Mouse (Mus musculus): ENCODE results near the gene Dnmt3c.

DNA sequence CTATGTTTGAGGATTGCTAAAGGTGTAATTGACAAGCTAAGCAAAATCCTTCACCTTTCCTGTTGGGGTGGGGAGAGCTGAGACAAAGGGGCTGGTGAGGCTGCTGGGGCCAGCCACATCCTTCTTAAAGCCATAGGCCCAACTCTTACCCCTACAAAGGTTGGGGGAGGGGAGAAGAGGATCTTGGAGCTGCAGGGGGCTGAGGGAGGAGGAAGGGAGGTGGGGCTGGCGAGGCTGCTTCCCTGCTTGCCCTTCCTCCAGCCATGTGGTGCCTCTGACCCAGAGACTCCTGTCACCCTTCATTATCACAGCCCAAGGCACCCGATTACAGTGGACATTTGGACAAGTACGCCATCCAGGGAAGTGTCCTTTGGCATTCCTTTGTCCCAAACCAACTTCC lies 44.8 kb upstream of the Dnmt3c start:
- TF ChIP-seq CTCF (conservative IDR thresholded peaks at IDR 0.05; ENCODE audit: insufficient read depth, insufficient read length, low read depth, low read length) (no peak), POLR2A (IDR thresholded peaks at IDR 0.05; ENCODE audit: low read depth, low read length) (no peak)
